Mouse (Mus musculus) kidney, adult 10 weeks (tissue): ENCODE data around the gene Akr1cl. TPM values are rescaled to one million over a fixed set of nuclear protein-coding genes. Genes with fewer than 3 reads are reported as not detected.

ENCODE experiments used
- polyA plus RNA-seq: library from polyadenylated mRNA; stranded (reverse); fragments of 350-450 nt; fragmentation: Illumina TruSeq; extraction: RNeasy Lipid Tissue Mini Kit (QIAGEN cat#74804); gene quantifications from one replicate; pipeline ENCODE4 v1.2.3, GENCODE M21; 2014; ENCODE audit warnings: low read depth, low replicate concordance

Akr1cl gene
- not detected for polyA plus RNA-seq

GRCm38 (mm10) chr1:65032641-65033040 is at the start of gene Akr1cl:
Gene Akr1cl, minus strand, starts transcription at chr1:65032759.

GRCm38 (mm10) chr1:65082188-65082587 is 49.6 kb upstream of the Akr1cl start, which contains the start of gene Crygb:
Gene Crygb, minus strand, starts transcription at chr1:65082288.

GRCm38 (mm10) chr1:65073589-65073988 is 41.0 kb upstream of the Akr1cl start, which contains the start of gene Crygc:
Gene Crygc, minus strand, starts transcription at chr1:65073689.

GRCm38 (mm10) chr1:65063352-65063751 is 30.8 kb upstream of the Akr1cl start, which contains the start of gene Crygd:
Gene Crygd, minus strand, starts transcription at chr1:65063452.

GRCm38 (mm10) chr1:65050952-65051351 is 18.4 kb upstream of the Akr1cl start, which contains the start of gene Cryge:
Gene Cryge, minus strand, starts transcription at chr1:65051149.

Other genes with a start within 250 kb of the Akr1cl start
- gene Plekhm3, start 75.9 kb downstream of the Akr1cl start, polyA plus RNA-seq: 2.0 TPM
- not detected for gene Cryge, start 18.4 kb upstream of the Akr1cl start, polyA plus RNA-seq
- not detected for gene Crygd, start 30.7 kb upstream of the Akr1cl start, polyA plus RNA-seq
- gene Crygc, start 40.9 kb upstream of the Akr1cl start, polyA plus RNA-seq: not detected
- not detected for gene Crygb, start 49.5 kb upstream of the Akr1cl start, polyA plus RNA-seq
- gene Cryga, start 70.6 kb upstream of the Akr1cl start, polyA plus RNA-seq: not detected
- gene Gm28845, start 86.8 kb upstream of the Akr1cl start, polyA plus RNA-seq: not detected
- 189 TPM for gene D630023F18Rik, start 90.5 kb upstream of the Akr1cl start, polyA plus RNA-seq
- gene Idh1, start 153.7 kb upstream of the Akr1cl start, polyA plus RNA-seq: 1,602 TPM
- gene Pikfyve, start 153.9 kb upstream of the Akr1cl start, polyA plus RNA-seq: 22.3 TPM
- gene Pth2r, start 249.3 kb upstream of the Akr1cl start, polyA plus RNA-seq: not detected